Mouse (Mus musculus) heart, postnatal 0 days (tissue): ENCODE data around the gene OR5BS1P.

Source experiments
- CTCF ChIP-seq: IDR thresholded peaks from 2 replicates; pipeline ENCODE4 v1.5.1; 2016; ENCODE audit warnings: antibody characterized with exemption, control low read depth, low read depth
- EP300 ChIP-seq: IDR thresholded peaks from 2 replicates; pipeline ENCODE4 v1.6.1; 2016; ENCODE audit warnings: antibody characterized with exemption, low read depth

GRCm38 (mm10) chr15:98424326-98424725, 45.4 kb upstream of the OR5BS1P start:
- TF ChIP-seq CTCF = no peak
- no peak for TF ChIP-seq EP300
